Mouse (Mus musculus) olfactory bulb, adult 2 months (tissue): ENCODE measurements around the gene Crmp1. TPM values are rescaled to one million over a fixed set of nuclear protein-coding genes. Genes with fewer than 3 reads are reported as not detected.
A peak's percentile ranks its signal among the peaks of the same experiment; 100 is the strongest.

Source experiments
- H3K27ac ChIP-seq: fragments of 200-500 bp; 2 replicates; pipeline ENCODE4 v1.5.1; 2012; ENCODE audit warnings: low read depth, low read length; ENCODE audit not compliant: insufficient read depth
- H3K4me1 ChIP-seq: fragments of 200-500 bp; 2 replicates; pipeline ENCODE4 v1.6.1; 2012; ENCODE audit warnings: low read length; ENCODE audit not compliant: control insufficient read depth, insufficient read depth
- H3K4me3 ChIP-seq: fragments of 200-500 bp; 2 replicates; pipeline ENCODE4 v1.5.1; 2012; ENCODE audit warnings: mild to moderate bottlenecking, low read depth, low read length, moderate library complexity; ENCODE audit not compliant: insufficient read depth
- CTCF ChIP-seq: fragments of 200-500 bp; IDR thresholded peaks from 2 replicates; pipeline ENCODE4 v1.5.1; 2012; ENCODE audit warnings: low read depth, mild to moderate bottlenecking, low read length, moderate library complexity; ENCODE audit not compliant: insufficient read depth
- POLR2A ChIP-seq: fragments of 200-500 bp; IDR thresholded peaks from 2 replicates; pipeline ENCODE4 v1.6.1; 2012; ENCODE audit warnings: mild to moderate bottlenecking, low read depth, low read length, moderate library complexity; ENCODE audit not compliant: insufficient read depth
- WGBS: fragments of 180-500 bp; shearing (Covaris S2); methylation state at CpG from one replicate; pipeline ENCODE4 v1.1.7; 2018; 5-methylcytosine and 5-hydroxymethylcytosine counted together
- polyA plus RNA-seq: library from polyadenylated mRNA; stranded (reverse); fragments of >200 nt; gene quantifications from 2 replicates; pipeline ENCODE4 v1.2.4, GENCODE M21; 2012; ENCODE audit warnings: low replicate concordance; ENCODE audit not compliant: missing spikeins, insufficient read depth, insufficient read length

The Crmp1 gene
- polyA plus RNA-seq, 1 experiment = not detected

GRCm38 (mm10) chr5:37244666-37245242 lies 3.0 kb downstream of the Crmp1 start:
- Histone ChIP-seq H3K4me3 (peak overlapping the region; percentile 63), H3K4me1 (peaks cover 38% of the 10 kb centered on the region), H3K27ac (peak overlapping the region; percentile 47; the same call in 1 of the 2 replicates)
- 32% methylated on average over 9 of the region's 9 CpGs for WGBS
- TF ChIP-seq POLR2A (no peak), CTCF (no peak)

- peaks cover 38% of the 10 kb centered on the region for H3K4me1 ChIP-seq
Observed at GRCm38 (mm10) chr5:37245651-37246050, 3.9 kb downstream of the Crmp1 start.

GRCm38 (mm10) chr5:37246138-37246910 lies 4.6 kb downstream of the Crmp1 start:
- WGBS = 2% methylated on average over 36 of the region's 37 CpGs
- peak overlapping the region; percentile 63 for H3K4me3 ChIP-seq
- no peak for TF ChIP-seq POLR2A
- no peak for TF ChIP-seq CTCF
- H3K27ac ChIP-seq = peak overlapping the region; percentile 53
- peaks cover 44% of the 10 kb centered on the region for H3K4me1 ChIP-seq

More at GRCm38 (mm10) chr5:37245651-37246050, 3.9 kb downstream of the Crmp1 start:
- H3K4me3 ChIP-seq = peak overlapping the region; percentile 63
- under 1% methylated on average over 41 of the region's 42 CpGs for WGBS
- H3K27ac ChIP-seq = peak overlapping the region; percentile 53
- TF ChIP-seq CTCF (no peak), POLR2A (peak; percentile 67)

- Histone ChIP-seq H3K4me3 (peak overlapping the region; percentile 63), H3K4me1 (peaks cover 53% of the 10 kb centered on the region), H3K27ac (0 out of 2 replicates have a peak overlapping the region, but pooled peaks have one; percentile 8)
- 27% methylated on average over 4 of the region's 4 CpGs for WGBS
- TF ChIP-seq CTCF (no peak), POLR2A (no peak)
Observed at GRCm38 (mm10) chr5:37247456-37247855, 5.7 kb downstream of the Crmp1 start.

GRCm38 (mm10) chr5:37248870-37249269 lies 7.1 kb downstream of the Crmp1 start:
- Histone ChIP-seq H3K4me3 (no peak overlapping the region), H3K27ac (no peak overlapping the region), H3K4me1 (peaks cover 51% of the 10 kb centered on the region)
- 36% methylated on average over 3 of the region's 3 CpGs for WGBS
- TF ChIP-seq CTCF = no peak
- TF ChIP-seq POLR2A = no peak

- WGBS = 31% methylated on average over 3 of the region's 3 CpGs
- TF ChIP-seq CTCF (no peak), POLR2A (no peak)
- Histone ChIP-seq H3K4me1 (peaks cover 48% of the 10 kb centered on the region), H3K4me3 (no peak overlapping the region), H3K27ac (no peak overlapping the region; the same call in 1 of the 2 replicates)
Observed at GRCm38 (mm10) chr5:37251596-37251995, 9.9 kb downstream of the Crmp1 start.

GRCm38 (mm10) chr5:37252101-37252804 lies 10.5 kb downstream of the Crmp1 start:
- H3K27ac ChIP-seq = peak overlapping the region; percentile 29; the same call in 1 of the 2 replicates
- WGBS = 29% methylated on average over 9 of the region's 9 CpGs
- TF ChIP-seq POLR2A (no peak), CTCF (no peak)
- H3K4me1 ChIP-seq = peaks cover 52% of the 10 kb centered on the region
- H3K4me3 ChIP-seq = no peak overlapping the region

GRCm38 (mm10) chr5:37254523-37254922 lies 12.8 kb downstream of the Crmp1 start:
- H3K4me3 ChIP-seq = no peak overlapping the region
- H3K4me1 ChIP-seq = peaks cover 50% of the 10 kb centered on the region
- H3K27ac ChIP-seq = peak overlapping the region; percentile 85
- no peak for TF ChIP-seq POLR2A
- no peak for TF ChIP-seq CTCF
- 29% methylated on average over 4 of the region's 4 CpGs for WGBS

GRCm38 (mm10) chr5:37256823-37257222 lies 15.1 kb downstream of the Crmp1 start:
- TF ChIP-seq POLR2A (no peak), CTCF (no peak)
- Histone ChIP-seq H3K4me1 (peaks cover 37% of the 10 kb centered on the region), H3K27ac (peak overlapping the region; percentile 80), H3K4me3 (no peak overlapping the region)
- 46% methylated on average over 7 of the region's 7 CpGs for WGBS
